Mouse (Mus musculus): ENCODE results near the gene Upf3b.

DNA sequence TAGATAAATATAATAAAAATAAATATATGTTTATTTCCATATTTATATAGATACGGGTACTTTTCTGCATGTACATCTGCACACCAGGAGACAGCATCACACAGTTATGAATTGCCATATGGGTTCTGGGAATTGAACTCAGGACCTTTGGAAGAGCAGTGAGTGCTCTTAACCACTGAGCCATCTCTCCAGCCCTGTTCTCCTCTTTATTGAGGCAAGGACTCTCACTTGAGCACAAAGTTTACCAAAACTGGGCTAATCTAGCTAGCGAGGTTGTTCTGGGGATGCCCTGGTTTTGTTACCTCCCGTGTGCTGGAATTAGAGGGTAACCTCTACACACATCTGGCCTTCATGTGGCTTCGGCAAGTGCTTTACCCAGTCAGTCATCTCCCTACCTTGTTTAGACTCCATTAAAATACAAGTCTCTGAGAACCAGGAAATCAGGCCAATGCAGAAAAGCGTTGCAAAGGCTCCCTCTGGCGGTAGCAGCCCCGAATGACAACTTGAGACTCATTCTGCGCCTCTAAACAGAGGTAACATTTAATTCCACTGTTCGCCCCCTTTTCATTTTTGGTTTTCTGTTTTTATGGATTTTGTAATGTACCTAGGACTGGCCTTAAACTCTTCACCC, 35.7 kb downstream of the Upf3b start:
- TF ChIP-seq CTCF (IDR thresholded peaks at IDR 0.05; ENCODE audit: borderline replicate concordance, insufficient read depth, low read depth, low read length) (peak; percentile 63; the same call in 1 of the 2 replicates), POLR2A (IDR thresholded peaks at IDR 0.05; ENCODE audit: borderline replicate concordance, insufficient read depth, low read length) (no peak)
